Mouse (Mus musculus) testis, adult 2 months (tissue): ENCODE data around the gene Bbs12.

ENCODE experiments used
- CTCF ChIP-seq: fragments of 200-500 bp; IDR thresholded peaks from 2 replicates; pipeline ENCODE4 v1.5.1; 2012; ENCODE audit warnings: low read depth, mild to moderate bottlenecking, inconsistent platforms, low read length, moderate library complexity; ENCODE audit not compliant: control insufficient read depth, insufficient read depth, insufficient replicate concordance
- POLR2A ChIP-seq: fragments of 200-500 bp; IDR thresholded peaks from 2 replicates; pipeline ENCODE4 v1.6.1; 2012; ENCODE audit warnings: low read depth, mild to moderate bottlenecking, inconsistent platforms, low read length, moderate library complexity; ENCODE audit not compliant: control insufficient read depth

DNA sequence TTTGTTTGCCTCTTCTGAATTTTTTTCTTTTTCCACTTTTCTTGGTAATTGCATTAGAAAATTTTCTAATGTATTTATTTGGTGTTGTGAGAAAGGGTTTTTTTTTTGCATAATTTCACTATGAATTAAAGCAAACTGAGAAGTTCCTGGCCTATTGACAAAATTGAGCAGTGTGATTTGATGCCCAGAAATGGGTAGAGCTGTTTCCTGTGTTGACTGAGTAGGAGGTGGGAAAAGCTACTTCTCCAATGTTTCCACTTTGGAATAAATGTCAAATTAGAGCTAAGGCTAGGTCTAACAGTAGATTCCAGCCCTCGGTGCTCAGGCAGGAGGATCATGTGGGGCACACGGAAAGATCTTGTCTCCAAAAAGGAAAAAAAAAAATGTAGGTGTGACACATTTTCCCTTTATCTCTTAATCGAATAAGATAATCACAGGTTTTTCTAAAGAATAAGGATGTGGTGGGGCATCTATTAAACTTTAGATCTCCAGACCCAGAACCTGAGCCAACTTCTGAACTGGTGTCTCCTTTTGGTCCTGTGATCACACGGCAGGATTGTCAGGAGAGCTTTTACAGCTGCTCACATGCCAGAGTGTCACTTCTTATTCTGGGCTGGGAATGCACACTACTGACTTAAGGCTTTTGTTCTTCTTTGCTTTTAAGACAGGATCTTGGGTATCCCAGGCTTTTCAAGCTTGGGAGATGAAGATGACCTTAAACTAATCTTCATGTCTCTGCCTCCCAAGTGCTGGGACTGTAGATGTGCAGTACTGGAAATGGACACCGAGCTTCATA lies 13.2 kb downstream of the Bbs12 start:
- no peak for TF ChIP-seq CTCF
- TF ChIP-seq POLR2A, result no peak
